Mouse (Mus musculus): ENCODE measurements around the gene Lcn3. TPM values are rescaled to one million over a fixed set of nuclear protein-coding genes. Genes with fewer than 3 reads are reported as not detected.
"Not testable (repeated sequence)": the region's sequence is repeated elsewhere in the genome, so short reads cannot be mapped to it uniquely, and the experiment has no call there.

The Lcn3 gene
- polyA plus RNA-seq, 1 experiment from 2014 or later: not detected

GRCm38 (mm10) chr2:25779076-25779475 lies 13.7 kb downstream of the Lcn3 start:
- Histone ChIP-seq H3K27me3 (no peaks in the 10 kb centered on the region), H3K27ac (no peak overlapping the region), H3K4me3 (no peak overlapping the region), H3K4me2 (no peak overlapping the region), H3K36me3 (no peaks in the 10 kb centered on the region), H3K9ac (no peak overlapping the region), H3K9me3 (replicated peaks) (no peaks in the 10 kb centered on the region), H3K4me1 (replicated peaks) (no peaks in the 10 kb centered on the region)
- ATAC-seq (replicated peaks; ENCODE audit: insufficient number of reproducible peaks, insufficient read depth, low FRiP score, low read depth): no peak
- 72% methylated on average over 9 of the region's 9 CpGs for WGBS

GRCm38 (mm10) chr2:25780921-25781320 lies 15.6 kb downstream of the Lcn3 start:
- Histone ChIP-seq H3K27me3 (0 out of 2 replicates have a peak, but pooled peaks cover 3% of the 10 kb centered on the region), H3K4me1 (replicated peaks) (no peaks in the 10 kb centered on the region), H3K36me3 (no peaks in the 10 kb centered on the region), H3K4me3 (no peak overlapping the region), H3K4me2 (no peak overlapping the region), H3K27ac (no peak overlapping the region), H3K9me3 (replicated peaks) (no peaks in the 10 kb centered on the region), H3K9ac (no peak overlapping the region)
- no peak for ATAC-seq (replicated peaks; ENCODE audit: insufficient number of reproducible peaks, insufficient read depth, low FRiP score, low read depth)
- WGBS: 51% methylated on average over 4 of the region's 4 CpGs

- Histone ChIP-seq H3K36me3 (no peaks in the 10 kb centered on the region), H3K27me3 (0 out of 2 replicates have a peak, but pooled peaks cover 3% of the 10 kb centered on the region), H3K9me3 (replicated peaks) (no peaks in the 10 kb centered on the region), H3K4me1 (replicated peaks) (no peaks in the 10 kb centered on the region), H3K9ac (no peak within 1 kb of the TSS), H3K4me2 (no peak within 1 kb of the TSS), H3K4me3 (no peak within 1 kb of the TSS), H3K27ac (no peak within 1 kb of the TSS)
- ATAC-seq (replicated peaks; ENCODE audit: insufficient number of reproducible peaks, insufficient read depth, low FRiP score, low read depth): no peak
- 77% methylated on average over 3 of the region's 3 CpGs for WGBS
These were observed 16.6 kb downstream of the Lcn3 start, which contains the start of gene Gm13539 for GRCm38 (mm10) chr2:25781957-25782356. TSS of gene Gm13539 (plus strand) at chr2:25782257.

GRCm38 (mm10) chr2:25785573-25786322 lies 20.4 kb downstream of the Lcn3 start:
- H3K4me1 ChIP-seq (replicated peaks): no peaks in the 10 kb centered on the region
- H3K27me3 ChIP-seq: 0 out of 2 replicates have a peak, but pooled peaks cover 3% of the 10 kb centered on the region
- ATAC-seq (replicated peaks; ENCODE audit: insufficient number of reproducible peaks, insufficient read depth, low FRiP score, low read depth): no peak
- H3K36me3 ChIP-seq: no peaks in the 10 kb centered on the region
- H3K27ac ChIP-seq: no peak overlapping the region
- 61% methylated on average over 5 of the region's 5 CpGs for WGBS
- H3K4me2 ChIP-seq: no peak overlapping the region
- H3K9me3 ChIP-seq (replicated peaks): no peaks in the 10 kb centered on the region
- no peak overlapping the region for H3K9ac ChIP-seq
- no peak overlapping the region for H3K4me3 ChIP-seq

GRCm38 (mm10) chr2:25789092-25789491 lies 23.7 kb downstream of the Lcn3 start:
- 0 out of 2 replicates have a peak, but pooled peaks cover 3% of the 10 kb centered on the region for H3K27me3 ChIP-seq
- 78% methylated on average over 3 of the region's 3 CpGs for WGBS
- no peak for ATAC-seq (replicated peaks; ENCODE audit: insufficient number of reproducible peaks, insufficient read depth, low FRiP score, low read depth)
- no peaks in the 10 kb centered on the region for H3K4me1 ChIP-seq (replicated peaks)
- H3K9me3 ChIP-seq (replicated peaks): no peaks in the 10 kb centered on the region
- no peaks in the 10 kb centered on the region for H3K36me3 ChIP-seq
- H3K4me2 ChIP-seq: no peak overlapping the region
- no peak overlapping the region for H3K4me3 ChIP-seq
- no peak overlapping the region for H3K9ac ChIP-seq
- H3K27ac ChIP-seq: no peak overlapping the region

- Histone ChIP-seq H3K4me3 (no peak overlapping the region), H3K9me3 (replicated peaks) (no peaks in the 10 kb centered on the region), H3K36me3 (no peaks in the 10 kb centered on the region), H3K27ac (no peak overlapping the region), H3K4me2 (no peak overlapping the region), H3K4me1 (replicated peaks) (no peaks in the 10 kb centered on the region), H3K27me3 (no peaks in the 10 kb centered on the region), H3K9ac (no peak overlapping the region)
- ATAC-seq (replicated peaks; ENCODE audit: insufficient number of reproducible peaks, insufficient read depth, low FRiP score, low read depth): no peak
- 15% methylated on average over 2 of the region's 2 CpGs for WGBS
These were observed 32.3 kb downstream of the Lcn3 start for GRCm38 (mm10) chr2:25797635-25798034.

- no peak overlapping the region for H3K9ac ChIP-seq
- H3K9me3 ChIP-seq (replicated peaks): no peaks in the 10 kb centered on the region
- ATAC-seq (replicated peaks; ENCODE audit: insufficient number of reproducible peaks, insufficient read depth, low FRiP score, low read depth): 0 out of 2 replicates have a peak, but pooled peaks have one; percentile 43
- no peak overlapping the region for H3K27ac ChIP-seq
- H3K4me3 ChIP-seq: no peak overlapping the region
- no peaks in the 10 kb centered on the region for H3K27me3 ChIP-seq
- no peaks in the 10 kb centered on the region for H3K4me1 ChIP-seq (replicated peaks)
- 40% methylated on average over 5 of the region's 5 CpGs for WGBS
- H3K36me3 ChIP-seq: no peaks in the 10 kb centered on the region
- H3K4me2 ChIP-seq: no peak overlapping the region
These were observed 32.7 kb downstream of the Lcn3 start for GRCm38 (mm10) chr2:25798065-25798464.

GRCm38 (mm10) chr2:25811711-25812110 lies 46.3 kb downstream of the Lcn3 start:
- Histone ChIP-seq H3K4me3 (no peak overlapping the region), H3K4me1 (replicated peaks) (no peaks in the 10 kb centered on the region), H3K4me2 (no peak overlapping the region), H3K36me3 (no peaks in the 10 kb centered on the region), H3K9me3 (replicated peaks) (no peaks in the 10 kb centered on the region), H3K9ac (no peak overlapping the region), H3K27me3 (no peaks in the 10 kb centered on the region), H3K27ac (no peak overlapping the region)
- no peak for ATAC-seq (replicated peaks; ENCODE audit: insufficient number of reproducible peaks, insufficient read depth, low FRiP score, low read depth)
- whole genome bisulfite sequencing: 64% methylated on average over 2 of the region's 2 CpGs

- H3K27ac ChIP-seq: no peak overlapping the region
- ATAC-seq (replicated peaks; ENCODE audit: insufficient number of reproducible peaks, insufficient read depth, low FRiP score, low read depth): no peak
- H3K36me3 ChIP-seq: no peaks in the 10 kb centered on the region
- no peaks in the 10 kb centered on the region for H3K4me1 ChIP-seq (replicated peaks)
- no peaks in the 10 kb centered on the region for H3K27me3 ChIP-seq
- WGBS: 73% methylated on average over 5 of the region's 5 CpGs
- no peak overlapping the region for H3K4me2 ChIP-seq
- no peak overlapping the region for H3K4me3 ChIP-seq
- no peaks in the 10 kb centered on the region for H3K9me3 ChIP-seq (replicated peaks)
- H3K9ac ChIP-seq: no peak overlapping the region
These were observed 48.0 kb downstream of the Lcn3 start for GRCm38 (mm10) chr2:25813364-25813763.

- not testable (repeated sequence) for ATAC-seq (replicated peaks; ENCODE audit: insufficient number of reproducible peaks, insufficient read depth, low FRiP score, low read depth); H3K4me1 ChIP-seq (replicated peaks)
- 78% methylated on average over 1 of the region's 1 CpGs for WGBS
These were observed 50.4 kb downstream of the Lcn3 start, which contains the start of gene Glt6d1 for GRCm38 (mm10) chr2:25815748-25816147. TSS of gene Glt6d1 (minus strand) at chr2:25815848.

More at GRCm38 (mm10) chr2:25815748-25816147, 50.4 kb downstream of the Lcn3 start, which contains the start of gene Glt6d1:
- H3K9me3 ChIP-seq (replicated peaks); H3K27ac ChIP-seq; H3K27me3 ChIP-seq; H3K9ac ChIP-seq; H3K36me3 ChIP-seq; H3K4me2 ChIP-seq; H3K4me3 ChIP-seq: not testable (repeated sequence)
